Mouse (Mus musculus) liver, adult 2 months (tissue): ENCODE measurements around the gene Mrc2.

Experiments
- CTCF ChIP-seq: fragments of 200-500 bp; IDR thresholded peaks from 2 replicates; pipeline ENCODE4 v1.5.1; 2011; ENCODE audit warnings: low read depth, low read length, control low read depth
- POLR2A ChIP-seq: fragments of 200-500 bp; IDR thresholded peaks from 2 replicates; pipeline ENCODE4 v1.6.1; 2011; ENCODE audit warnings: low read length, control low read depth; ENCODE audit not compliant: insufficient read depth; ENCODE audit errors: extremely low read depth

DNA sequence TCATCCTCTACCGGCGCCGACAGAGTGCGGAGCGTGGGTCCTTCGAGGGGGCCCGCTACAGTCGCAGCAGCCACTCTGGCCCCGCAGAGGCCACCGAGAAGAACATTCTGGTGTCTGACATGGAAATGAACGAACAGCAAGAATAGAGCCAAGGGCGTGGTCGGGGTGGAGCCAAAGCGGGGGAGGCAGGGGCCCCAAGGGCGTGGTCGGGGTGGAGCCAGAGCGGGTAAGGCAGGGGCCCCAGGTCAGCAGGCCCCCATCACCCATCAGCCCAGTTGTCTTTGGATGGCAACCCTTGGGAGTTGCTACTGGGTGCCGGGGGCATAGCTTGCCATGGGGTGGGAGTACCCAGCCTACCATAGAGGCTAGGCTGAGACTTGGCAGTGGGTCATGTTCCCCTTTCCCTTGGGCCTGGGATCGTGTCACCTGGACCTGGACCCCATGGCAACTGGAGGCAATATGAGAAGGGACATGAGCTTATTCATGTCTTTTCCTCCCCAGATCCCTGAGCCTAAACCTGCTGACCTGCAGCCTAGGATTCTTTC is 57.4 kb downstream of the Mrc2 start:
- TF ChIP-seq CTCF (no peak), POLR2A (no peak)
